Mouse (Mus musculus): ENCODE measurements around the gene Tuft1. TPM values are rescaled to one million over a fixed set of nuclear protein-coding genes. Genes with fewer than 3 reads are reported as not detected.

The Tuft1 gene
- polyA plus RNA-seq, 1 experiment, result 3.5 TPM

- Histone ChIP-seq H3K36me3 (ENCODE audit: control insufficient read depth, insufficient read depth) (no peaks in the 10 kb centered on the region), H3K79me2 (ENCODE audit: control insufficient read depth, insufficient read depth) (no peaks in the 10 kb centered on the region), H3K4me3 (no peak overlapping the region), H3K27me3 (ENCODE audit: control insufficient read depth, insufficient read depth, insufficient read length) (no peaks in the 10 kb centered on the region), H3K4me2 (ENCODE audit: low read depth) (peak overlapping the region; percentile 13), H3ac (ENCODE audit: control insufficient read depth, insufficient read length) (no peak overlapping the region)
- peak; percentile 8 to 87 (median 53) for TF ChIP-seq MYOG (IDR thresholded peaks at IDR 0.05; ENCODE audit: control insufficient read depth in 1 of 3, insufficient read depth in 1 of 3, insufficient read length in 2 of 3, low read depth in 2 of 3)
- TF ChIP-seq USF1 (IDR thresholded peaks at IDR 0.05; ENCODE audit: low read depth), result no peak
- TF ChIP-seq SRF (IDR thresholded peaks at IDR 0.05; ENCODE audit: control insufficient read depth, insufficient read length, low read depth), result no peak
- TF ChIP-seq CEBPB (IDR thresholded peaks at IDR 0.05; ENCODE audit: insufficient read depth, poor library complexity, severe bottlenecking), result no peak
- TF ChIP-seq MAX (IDR thresholded peaks at IDR 0.05; ENCODE audit: low read depth), result no peak
- no peak for TF ChIP-seq TCF3 (IDR thresholded peaks at IDR 0.05; ENCODE audit: insufficient read length, low read depth)
- no peak for TF ChIP-seq POLR2AphosphoS2 (IDR thresholded peaks at IDR 0.05; ENCODE audit: insufficient read length, low read depth)
- peak in 2 of 3 experiments; percentile 57 to 79 for TF ChIP-seq MYOD1 (IDR thresholded peaks at IDR 0.05; ENCODE audit: control insufficient read depth in 1 of 3, insufficient read length in 2 of 3, low read depth in 2 of 3)
- TF ChIP-seq REST (IDR thresholded peaks at IDR 0.05; ENCODE audit: insufficient read depth, insufficient read length), result no peak
- no peak for TF ChIP-seq E2F4 (IDR thresholded peaks at IDR 0.05; ENCODE audit: insufficient read depth)
- TF ChIP-seq TCF12 (IDR thresholded peaks at IDR 0.05; ENCODE audit: insufficient read depth, poor library complexity, severe bottlenecking), result peak; percentile 26
- no peak for TF ChIP-seq POLR2A (IDR thresholded peaks at IDR 0.05; ENCODE audit: insufficient read length, low read depth)
These were observed 34.4 kb downstream of the Tuft1 start for GRCm38 (mm10) chr3:94624281-94624680.

GRCm38 (mm10) chr3:94622550-94622949 is 36.1 kb downstream of the Tuft1 start:
- H3K79me2 ChIP-seq (ENCODE audit: control insufficient read depth, insufficient read depth), result no peaks in the 10 kb centered on the region
- H3K27me3 ChIP-seq (ENCODE audit: control insufficient read depth, insufficient read depth, insufficient read length), result no peaks in the 10 kb centered on the region

GRCm38 (mm10) chr3:94621740-94622507 is 36.7 kb downstream of the Tuft1 start:
- TF ChIP-seq SRF (IDR thresholded peaks at IDR 0.05; ENCODE audit: control insufficient read depth, insufficient read length, low read depth) (no peak), TCF12 (IDR thresholded peaks at IDR 0.05; ENCODE audit: insufficient read depth, poor library complexity, severe bottlenecking) (no peak), MAX (IDR thresholded peaks at IDR 0.05; ENCODE audit: low read depth) (no peak), E2F4 (IDR thresholded peaks at IDR 0.05; ENCODE audit: insufficient read depth) (no peak), CEBPB (IDR thresholded peaks at IDR 0.05; ENCODE audit: insufficient read depth, poor library complexity, severe bottlenecking) (no peak), POLR2A (IDR thresholded peaks at IDR 0.05; ENCODE audit: insufficient read length, low read depth) (no peak), POLR2AphosphoS2 (IDR thresholded peaks at IDR 0.05; ENCODE audit: insufficient read length, low read depth) (no peak), MYOD1 (IDR thresholded peaks at IDR 0.05; ENCODE audit: control insufficient read depth in 1 of 3, insufficient read length in 2 of 3, low read depth in 2 of 3) (no peak), MYOG (IDR thresholded peaks at IDR 0.05; ENCODE audit: control insufficient read depth in 1 of 3, insufficient read depth in 1 of 3, insufficient read length in 2 of 3, low read depth in 2 of 3) (no peak), USF1 (IDR thresholded peaks at IDR 0.05; ENCODE audit: low read depth) (no peak), REST (IDR thresholded peaks at IDR 0.05; ENCODE audit: insufficient read depth, insufficient read length) (no peak)
- Histone ChIP-seq H3K4me3 (no peak overlapping the region), H3K4me2 (ENCODE audit: low read depth) (peak overlapping the region; percentile 8), H3ac (ENCODE audit: control insufficient read depth, insufficient read length) (no peak overlapping the region), H3K27me3 (ENCODE audit: control insufficient read depth, insufficient read depth, insufficient read length) (no peaks in the 10 kb centered on the region), H3K36me3 (ENCODE audit: control insufficient read depth, insufficient read depth) (no peaks in the 10 kb centered on the region), H3K79me2 (ENCODE audit: control insufficient read depth, insufficient read depth) (no peaks in the 10 kb centered on the region)

More at GRCm38 (mm10) chr3:94622550-94622949, 36.1 kb downstream of the Tuft1 start:
- H3K4me2 ChIP-seq (ENCODE audit: low read depth), result no peak overlapping the region
- no peaks in the 10 kb centered on the region for H3K36me3 ChIP-seq (ENCODE audit: control insufficient read depth, insufficient read depth)
- H3ac ChIP-seq (ENCODE audit: control insufficient read depth, insufficient read length), result no peak overlapping the region
- TF ChIP-seq MAX (IDR thresholded peaks at IDR 0.05; ENCODE audit: low read depth), result no peak
- TF ChIP-seq SRF (IDR thresholded peaks at IDR 0.05; ENCODE audit: control insufficient read depth, insufficient read length, low read depth), result no peak
- TF ChIP-seq CEBPB (IDR thresholded peaks at IDR 0.05; ENCODE audit: insufficient read depth, poor library complexity, severe bottlenecking), result no peak
- TF ChIP-seq TCF12 (IDR thresholded peaks at IDR 0.05; ENCODE audit: insufficient read depth, poor library complexity, severe bottlenecking), result no peak
- TF ChIP-seq REST (IDR thresholded peaks at IDR 0.05; ENCODE audit: insufficient read depth, insufficient read length), result no peak
- no peak for TF ChIP-seq USF1 (IDR thresholded peaks at IDR 0.05; ENCODE audit: low read depth)
- no peak for TF ChIP-seq TCF3 (IDR thresholded peaks at IDR 0.05; ENCODE audit: insufficient read length, low read depth)
- TF ChIP-seq E2F4 (IDR thresholded peaks at IDR 0.05; ENCODE audit: insufficient read depth), result no peak
- TF ChIP-seq MYOD1 (IDR thresholded peaks at IDR 0.05; ENCODE audit: control insufficient read depth in 1 of 3, insufficient read length in 2 of 3, low read depth in 2 of 3), result no peak
- TF ChIP-seq POLR2AphosphoS2 (IDR thresholded peaks at IDR 0.05; ENCODE audit: insufficient read length, low read depth), result no peak
- TF ChIP-seq MYOG (IDR thresholded peaks at IDR 0.05; ENCODE audit: control insufficient read depth in 1 of 3, insufficient read depth in 1 of 3, insufficient read length in 2 of 3, low read depth in 2 of 3), result no peak
- no peak overlapping the region for H3K4me3 ChIP-seq

GRCm38 (mm10) chr3:94616717-94617116 is 42.0 kb downstream of the Tuft1 start:
- TF ChIP-seq TCF12 (IDR thresholded peaks at IDR 0.05; ENCODE audit: insufficient read depth, poor library complexity, severe bottlenecking) (no peak), TCF3 (IDR thresholded peaks at IDR 0.05; ENCODE audit: insufficient read length, low read depth) (no peak), E2F4 (IDR thresholded peaks at IDR 0.05; ENCODE audit: insufficient read depth) (no peak), POLR2A (IDR thresholded peaks at IDR 0.05; ENCODE audit: insufficient read length, low read depth) (no peak), CEBPB (IDR thresholded peaks at IDR 0.05; ENCODE audit: insufficient read depth, poor library complexity, severe bottlenecking) (no peak), POLR2AphosphoS2 (IDR thresholded peaks at IDR 0.05; ENCODE audit: insufficient read length, low read depth) (no peak), MAX (IDR thresholded peaks at IDR 0.05; ENCODE audit: low read depth) (no peak), REST (IDR thresholded peaks at IDR 0.05; ENCODE audit: insufficient read depth, insufficient read length) (no peak), MYOG (IDR thresholded peaks at IDR 0.05; ENCODE audit: control insufficient read depth in 1 of 3, insufficient read depth in 1 of 3, insufficient read length in 2 of 3, low read depth in 2 of 3) (no peak)

More at GRCm38 (mm10) chr3:94616717-94617116, 42.0 kb downstream of the Tuft1 start:
- H3ac ChIP-seq (ENCODE audit: control insufficient read depth, insufficient read length), result no peak overlapping the region
- no peaks in the 10 kb centered on the region for H3K27me3 ChIP-seq (ENCODE audit: control insufficient read depth, insufficient read depth, insufficient read length)
- H3K36me3 ChIP-seq (ENCODE audit: control insufficient read depth, insufficient read depth), result no peaks in the 10 kb centered on the region
- no peak overlapping the region for H3K4me3 ChIP-seq
- H3K4me2 ChIP-seq (ENCODE audit: low read depth), result no peak overlapping the region
- H3K79me2 ChIP-seq (ENCODE audit: control insufficient read depth, insufficient read depth), result no peaks in the 10 kb centered on the region

Measured in myocyte (in vitro differentiated cells).